Mouse (Mus musculus): ENCODE measurements around the gene Macf1. TPM values are rescaled to one million over a fixed set of nuclear protein-coding genes. Genes with fewer than 3 reads are reported as not detected.

Macf1 gene
- polyA plus RNA-seq, 1 experiment from 2014 or later = 76.5 TPM

DNA sequence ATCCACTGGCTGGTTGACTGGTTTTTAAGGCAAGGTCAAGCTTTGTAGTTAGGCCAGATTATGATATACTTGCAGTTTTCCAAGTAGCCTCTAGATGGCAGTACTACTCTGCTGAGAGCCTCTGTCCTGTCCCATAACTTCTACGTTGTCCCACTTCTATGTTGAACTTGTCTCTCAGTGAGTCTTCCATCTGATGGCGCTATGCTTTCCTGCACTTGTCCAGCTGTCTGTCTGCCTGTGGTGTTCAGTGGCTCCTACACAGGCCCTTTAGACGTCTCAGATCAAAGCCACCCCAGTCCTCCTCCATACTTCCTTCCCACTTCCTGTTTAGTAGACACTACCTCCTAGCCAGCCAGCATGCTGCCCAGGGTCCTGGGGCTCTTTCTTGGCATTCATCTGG lies 378.4 kb downstream of the Macf1 start:
- H3K36me3 ChIP-seq (ENCODE audit: control insufficient read depth, insufficient read depth, low read length) = peaks cover 26% of the 10 kb centered on the region
- ATAC-seq (peak; percentile 46; the same call in 1 of the 2 replicates), DNase-seq (ENCODE audit: low spot score) (peak; percentile 73)
- H3K4me2 ChIP-seq (ENCODE audit: low read length) = no peak overlapping the region
- H3K4me3 ChIP-seq (ENCODE audit: low read depth, low read length) = no peak overlapping the region
- H3K27ac ChIP-seq (ENCODE audit: low read depth, low read length) = no peak overlapping the region
- no peaks in the 10 kb centered on the region for H3K4me1 ChIP-seq (ENCODE audit: control insufficient read depth, insufficient read depth, low read length)
- no peaks in the 10 kb centered on the region for H3K27me3 ChIP-seq (replicated peaks; ENCODE audit: control insufficient read depth, insufficient read depth, low read length)
- WGBS = 44% methylated on average over 3 of the region's 3 CpGs
- H3K9ac ChIP-seq (ENCODE audit: low read length) = no peak overlapping the region
- no peaks in the 10 kb centered on the region for H3K9me3 ChIP-seq (replicated peaks; ENCODE audit: control insufficient read depth, low read length)

Small RNA genes lying within 50 kb of the gene (microRNA-seq; reads per million reads assigned to microRNA genes)
- not detected for gene Mir6398

Other genes starting within 250 kb of the Macf1 start
- gene Ndufs5, start 33.8 kb upstream of the Macf1 start, polyA plus RNA-seq (2014; fragmentation: Nextera tagmentation; extraction: Ambion mirVana) = 397 and 481 TPM in 2 replicates
- gene Akirin1, start 66.0 kb upstream of the Macf1 start, polyA plus RNA-seq (2014; fragmentation: Nextera tagmentation; extraction: Ambion mirVana) = 81.8 and 88.0 TPM in 2 replicates
- gene Rhbdl2, start 103.5 kb upstream of the Macf1 start, polyA plus RNA-seq (2014; fragmentation: Nextera tagmentation; extraction: Ambion mirVana) = 0.32 and 0.58 TPM in 2 replicates
- gene 4933427I04Rik, start 175.3 kb upstream of the Macf1 start, polyA plus RNA-seq (2014; fragmentation: Nextera tagmentation; extraction: Ambion mirVana) = 0.10 TPM in 1 of 2 replicates, not detected in the other
- 33.6 and 42.8 TPM in 2 replicates for gene Mycbp, start 220.5 kb upstream of the Macf1 start, polyA plus RNA-seq (2014; fragmentation: Nextera tagmentation; extraction: Ambion mirVana)
- 42.5 and 47.9 TPM in 2 replicates for gene Rragc, start 233.1 kb upstream of the Macf1 start, polyA plus RNA-seq (2014; fragmentation: Nextera tagmentation; extraction: Ambion mirVana)
- not detected in 2 replicates for gene 4930535I16Rik, start 233.7 kb upstream of the Macf1 start, polyA plus RNA-seq (2014; fragmentation: Nextera tagmentation; extraction: Ambion mirVana)